Mouse (Mus musculus) midbrain, embryonic 10.5 days (tissue): ENCODE data around the gene C2cd2. TPM values are rescaled to one million over a fixed set of nuclear protein-coding genes. Genes with fewer than 3 reads are reported as not detected.
A peak's percentile ranks its signal among the peaks of the same experiment; 100 is the strongest.
"Not testable (repeated sequence)": the region's sequence is repeated elsewhere in the genome, so short reads cannot be mapped to it uniquely, and the experiment has no call there.

Experiments used
- DNase-seq: peaks from one replicate; pipeline ENCODE4 v3.0.0-alpha.2; 2017; ENCODE audit warnings: low spot score
- H3K27ac ChIP-seq: fragments of 300-500 bp; sonication (generic); replicated peaks from 2 replicates; pipeline ENCODE4 v1.5.1; 2016; ENCODE audit warnings: mild to moderate bottlenecking
- H3K27me3 ChIP-seq: fragments of 300-500 bp; sonication (generic); 2 replicates; pipeline ENCODE4 v1.6.1; 2016; ENCODE audit warnings: low read depth, mild to moderate bottlenecking; ENCODE audit not compliant: poor library complexity, severe bottlenecking
- H3K36me3 ChIP-seq: fragments of 300-500 bp; sonication (generic); 2 replicates; pipeline ENCODE4 v1.6.1; 2016; ENCODE audit warnings: mild to moderate bottlenecking, moderate library complexity
- H3K4me1 ChIP-seq: fragments of 300-500 bp; sonication (generic); 2 replicates; pipeline ENCODE4 v1.6.1; 2016
- H3K4me3 ChIP-seq: fragments of 300-500 bp; sonication (generic); 2 replicates; pipeline ENCODE4 v1.5.1; 2016; ENCODE audit warnings: mild to moderate bottlenecking, moderate library complexity
- H3K9me3 ChIP-seq: fragments of 300-500 bp; sonication (generic); replicated peaks from 2 replicates; pipeline ENCODE4 v1.6.1; 2016; ENCODE audit warnings: mild to moderate bottlenecking
- WGBS: fragments of 180-500 bp; shearing (Covaris S2); methylation state at CpG from one replicate; pipeline ENCODE4 v1.1.7; 2016; 5-methylcytosine and 5-hydroxymethylcytosine counted together
- polyA plus RNA-seq: library from polyadenylated mRNA; unstranded; fragments of >200 nt; fragmentation: Nextera tagmentation; extraction: Ambion mirVana; gene quantifications from 2 replicates; pipeline ENCODE4 v1.2.1, GENCODE M21; 2016

C2cd2 gene
- polyA plus RNA-seq, 1 experiment from 2014 or later: 15.8 TPM

DNA sequence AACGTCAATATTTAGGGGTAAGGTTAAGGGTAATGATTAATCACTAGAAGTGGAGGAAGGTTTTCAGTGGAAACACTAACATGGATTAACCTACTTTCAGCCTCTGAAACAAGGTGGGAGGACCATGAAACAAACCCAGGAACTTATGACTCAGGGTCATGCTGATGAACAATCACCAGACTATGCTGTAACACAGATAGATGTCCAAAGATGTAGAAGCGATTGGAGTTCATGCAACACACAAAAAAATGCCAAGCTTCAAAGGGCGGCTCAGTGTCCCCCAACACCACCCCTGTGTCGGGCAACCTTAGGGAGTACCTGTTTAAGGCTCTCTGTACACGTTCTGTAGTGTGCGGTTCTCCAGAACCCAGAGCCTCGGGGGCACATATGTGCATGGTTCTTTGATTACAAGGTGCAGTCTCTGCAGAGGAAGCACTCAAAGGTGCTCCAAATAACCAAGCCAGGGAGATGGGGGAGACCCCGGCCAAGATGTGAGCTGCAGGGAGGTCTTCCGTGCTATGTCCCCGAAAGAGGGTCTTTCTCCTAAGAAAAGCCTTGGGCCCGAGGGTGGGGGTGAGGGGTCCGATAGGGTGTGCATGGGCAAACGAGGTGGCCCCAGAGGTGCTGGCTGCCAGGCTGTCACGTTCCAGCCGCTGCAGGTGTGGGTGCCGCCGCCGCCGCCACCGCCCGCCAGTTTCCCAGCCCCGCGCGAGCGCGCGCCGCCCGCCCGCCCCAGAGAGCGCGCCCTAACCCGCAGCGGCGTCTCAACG, 832 bp downstream of the C2cd2 start:
- 11% methylated on average over 36 of the region's 36 CpGs for WGBS

GRCm38 (mm10) chr16:97960348-97960747, 2.0 kb downstream of the C2cd2 start:
- 91% methylated on average over 3 of the region's 3 CpGs for WGBS
- Histone ChIP-seq H3K4me1 (peaks cover 11% of the 10 kb centered on the region), H3K9me3 (no peaks in the 10 kb centered on the region), H3K27ac (no peak overlapping the region), H3K36me3 (peaks cover 23% of the 10 kb centered on the region), H3K4me3 (no peak overlapping the region), H3K27me3 (no peaks in the 10 kb centered on the region)
- DNase-seq: no peak

More for the DNA sequence above, 832 bp downstream of the C2cd2 start:
- Histone ChIP-seq H3K27ac (peak overlapping the region; percentile 95), H3K4me3 (peak overlapping the region; percentile 90), H3K36me3 (peaks cover 11% of the 10 kb centered on the region), H3K9me3 (no peaks in the 10 kb centered on the region), H3K27me3 (no peaks in the 10 kb centered on the region), H3K4me1 (peaks cover 11% of the 10 kb centered on the region)
- peak; percentile 20 for DNase-seq

DNA sequence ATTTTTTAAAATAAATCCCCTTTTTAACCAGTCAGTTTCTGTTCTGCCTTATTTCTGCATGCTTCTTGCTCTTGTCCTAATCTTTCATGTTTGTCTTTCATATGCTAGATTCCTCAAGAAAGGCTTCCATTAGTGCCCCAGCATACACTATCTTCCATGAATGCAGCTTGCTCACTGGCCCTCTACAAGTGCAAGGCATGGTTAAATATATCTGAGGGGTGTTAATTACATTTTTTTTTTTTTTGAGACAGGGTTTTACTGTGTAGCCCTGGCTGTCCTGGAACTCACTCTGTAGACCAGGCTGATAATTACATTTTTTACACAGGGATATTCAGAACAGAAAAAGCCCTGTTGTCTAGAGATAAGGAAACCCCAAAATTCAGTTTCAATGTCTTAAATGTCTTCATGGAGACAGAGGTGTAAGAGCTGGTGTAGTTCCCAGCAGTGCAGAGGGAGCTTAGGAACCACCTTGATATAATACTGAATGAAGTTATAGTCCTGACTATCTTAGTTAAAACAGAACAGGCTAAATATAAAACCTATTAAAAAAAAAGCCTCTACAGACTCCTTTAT, 3.9 kb downstream of the C2cd2 start:
- Histone ChIP-seq H3K27ac (no peak overlapping the region), H3K4me3 (no peak overlapping the region), H3K27me3 (no peaks in the 10 kb centered on the region), H3K4me1 (peaks cover 11% of the 10 kb centered on the region), H3K9me3 (no peaks in the 10 kb centered on the region), H3K36me3 (peaks cover 40% of the 10 kb centered on the region)
- DNase-seq: no peak

GRCm38 (mm10) chr16:97957626-97958025, 4.8 kb downstream of the C2cd2 start:
- H3K9me3 ChIP-seq: no peaks in the 10 kb centered on the region
- no peak for DNase-seq
- peaks cover 49% of the 10 kb centered on the region for H3K36me3 ChIP-seq
- no peaks in the 10 kb centered on the region for H3K27me3 ChIP-seq
- no peak overlapping the region for H3K27ac ChIP-seq
- H3K4me1 ChIP-seq: peaks cover 11% of the 10 kb centered on the region
- H3K4me3 ChIP-seq: no peak overlapping the region

DNA sequence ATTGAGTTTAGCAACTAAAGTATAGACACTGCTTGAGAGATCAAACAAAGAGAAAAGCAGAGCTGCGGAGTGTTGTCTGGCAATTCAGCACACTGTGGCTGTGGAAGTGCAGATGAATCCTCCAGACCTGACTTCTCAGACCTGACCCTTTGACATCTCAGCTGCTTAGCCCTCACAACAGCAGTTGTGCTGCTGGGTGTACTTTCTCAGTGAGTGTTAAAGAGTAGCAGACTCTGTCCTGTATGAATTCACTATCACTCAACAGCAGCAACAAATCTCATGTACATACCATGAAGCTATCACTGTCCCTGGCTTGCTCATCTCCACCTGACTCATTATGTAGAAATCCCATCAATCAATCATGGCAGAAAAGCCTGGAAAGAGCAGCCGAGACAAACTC, 6.4 kb downstream of the C2cd2 start:
- Histone ChIP-seq H3K27ac (no peak overlapping the region), H3K27me3 (no peaks in the 10 kb centered on the region), H3K9me3 (no peaks in the 10 kb centered on the region), H3K36me3 (peaks cover 65% of the 10 kb centered on the region), H3K4me3 (no peak overlapping the region), H3K4me1 (peaks cover 4% of the 10 kb centered on the region)
- WGBS: 95% methylated on average over 2 of the region's 2 CpGs
- no peak for DNase-seq

DNA sequence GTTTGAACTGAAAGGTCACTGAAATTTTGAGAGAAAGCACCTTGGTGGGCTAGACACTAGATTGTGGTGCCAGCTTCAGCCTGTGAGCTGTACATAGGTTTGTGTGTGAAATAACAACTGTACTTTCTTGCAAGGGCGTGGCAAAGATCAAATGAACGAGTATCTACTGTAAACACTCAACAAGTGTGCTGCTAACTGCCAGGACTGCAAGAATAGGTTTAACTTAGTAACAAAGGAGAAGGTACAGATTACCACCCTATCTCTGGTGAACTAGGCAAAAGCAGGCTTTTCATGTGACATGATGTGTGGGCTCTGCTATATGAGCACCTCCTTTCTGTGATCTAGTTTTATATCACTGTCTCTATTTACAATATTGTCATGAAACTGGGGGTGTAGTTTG, 9.1 kb downstream of the C2cd2 start:
- WGBS: 92% methylated on average over 2 of the region's 2 CpGs
- no peaks in the 10 kb centered on the region for H3K4me1 ChIP-seq
- H3K36me3 ChIP-seq: peaks cover 85% of the 10 kb centered on the region
- H3K9me3 ChIP-seq: no peaks in the 10 kb centered on the region
- no peak overlapping the region for H3K27ac ChIP-seq
- no peaks in the 10 kb centered on the region for H3K27me3 ChIP-seq
- DNase-seq: no peak
- H3K4me3 ChIP-seq: no peak overlapping the region

DNA sequence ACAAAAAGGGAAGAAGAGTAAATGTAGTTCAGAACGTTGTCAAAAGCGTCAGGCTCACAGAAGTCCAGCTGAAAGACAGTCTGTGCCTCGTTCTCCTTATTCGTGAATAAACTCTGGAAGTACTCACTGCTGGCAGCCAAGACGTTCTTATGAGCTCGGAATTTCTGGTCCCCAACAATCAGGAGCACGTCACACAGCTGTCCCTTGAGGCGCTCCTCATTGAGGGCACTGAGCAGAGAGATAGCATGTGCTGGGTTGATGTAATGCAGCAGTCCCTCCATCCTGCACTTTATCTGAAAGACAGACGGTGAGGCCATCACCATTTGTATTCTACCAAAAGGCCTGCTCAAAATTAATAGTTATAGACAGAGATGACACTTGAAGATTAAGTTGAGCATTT, 9.6 kb downstream of the C2cd2 start:
- Histone ChIP-seq H3K4me3 (no peak overlapping the region), H3K9me3 (no peaks in the 10 kb centered on the region), H3K36me3 (peaks cover 85% of the 10 kb centered on the region), H3K4me1 (no peaks in the 10 kb centered on the region), H3K27me3 (no peaks in the 10 kb centered on the region), H3K27ac (no peak overlapping the region)
- no peak for DNase-seq
- 91% methylated on average over 9 of the region's 9 CpGs for WGBS

DNA sequence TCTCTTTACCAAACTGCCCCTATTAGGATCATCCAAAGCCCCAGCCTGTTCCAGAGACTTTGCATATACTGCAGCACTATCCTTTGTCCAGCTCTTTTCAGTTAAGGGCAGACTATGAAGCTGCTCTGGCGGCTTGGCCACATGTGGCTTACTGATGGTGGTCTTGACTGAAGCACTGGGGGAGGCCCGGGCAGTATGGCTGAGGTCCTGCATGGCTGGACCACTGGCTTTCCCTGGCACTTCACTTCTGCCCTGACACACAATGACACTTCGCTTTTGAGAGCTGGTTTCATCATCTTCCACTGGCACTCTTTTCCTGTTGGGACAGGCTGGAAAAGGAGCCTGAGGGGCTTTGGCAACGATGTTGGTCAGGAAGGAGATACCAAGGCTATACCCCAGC, 10.0 kb downstream of the C2cd2 start:
- no peak overlapping the region for H3K27ac ChIP-seq
- DNase-seq: no peak
- H3K4me3 ChIP-seq: no peak overlapping the region
- no peaks in the 10 kb centered on the region for H3K4me1 ChIP-seq
- 93% methylated on average over 4 of the region's 4 CpGs for WGBS
- no peaks in the 10 kb centered on the region for H3K27me3 ChIP-seq
- no peaks in the 10 kb centered on the region for H3K9me3 ChIP-seq
- peaks cover 83% of the 10 kb centered on the region for H3K36me3 ChIP-seq

DNA sequence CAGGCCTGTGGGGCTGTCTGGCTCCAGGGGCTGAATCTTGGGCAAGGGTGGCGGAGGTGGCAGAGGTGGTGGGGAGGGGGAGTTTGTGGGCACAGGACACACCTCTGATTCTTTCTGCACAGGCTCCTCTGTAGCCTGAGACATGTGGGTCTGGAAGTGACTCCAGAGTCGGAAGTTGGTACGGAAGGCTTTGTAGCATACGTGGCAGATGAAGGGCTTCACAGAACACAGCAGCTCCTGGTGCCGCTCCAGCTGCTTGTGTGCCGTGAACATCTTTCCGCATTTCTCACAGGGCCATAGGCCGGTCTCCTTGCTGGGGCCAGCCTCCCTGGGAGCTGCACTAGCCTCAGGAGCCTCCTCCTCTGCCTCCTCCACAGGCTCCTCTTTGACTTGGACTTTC, 12.3 kb downstream of the C2cd2 start:
- Histone ChIP-seq H3K4me3 (no peak overlapping the region), H3K27me3 (no peaks in the 10 kb centered on the region), H3K9me3 (no peaks in the 10 kb centered on the region), H3K27ac (no peak overlapping the region), H3K36me3 (peaks cover 70% of the 10 kb centered on the region), H3K4me1 (no peaks in the 10 kb centered on the region)
- no peak for DNase-seq
- WGBS: 92% methylated on average over 8 of the region's 8 CpGs

GRCm38 (mm10) chr16:97948836-97949235, 13.6 kb downstream of the C2cd2 start:
- no peak overlapping the region for H3K27ac ChIP-seq
- DNase-seq: no peak
- no peak overlapping the region for H3K4me3 ChIP-seq
- no peaks in the 10 kb centered on the region for H3K9me3 ChIP-seq
- 91% methylated on average over 4 of the region's 4 CpGs for WGBS
- H3K4me1 ChIP-seq: no peaks in the 10 kb centered on the region
- no peaks in the 10 kb centered on the region for H3K27me3 ChIP-seq
- H3K36me3 ChIP-seq: peaks cover 63% of the 10 kb centered on the region

DNA sequence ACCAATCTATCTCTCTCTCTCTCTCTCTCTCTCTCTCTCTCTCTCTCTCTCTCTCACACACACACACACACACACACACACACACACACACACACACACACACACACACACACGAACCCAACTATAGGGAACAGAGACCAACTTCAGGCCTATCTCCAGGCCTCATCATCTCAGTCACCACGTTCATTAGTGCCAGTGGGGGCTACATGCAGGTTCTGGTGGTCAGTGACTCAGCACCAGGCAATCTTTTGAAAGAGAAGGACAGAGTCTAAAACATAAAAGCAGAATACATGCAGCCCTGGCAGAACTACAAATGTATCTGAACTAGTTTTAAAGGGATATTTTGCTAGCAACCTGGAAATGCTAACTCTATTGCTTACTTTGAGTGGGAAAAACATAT, 15.4 kb downstream of the C2cd2 start:
- H3K27ac ChIP-seq, DNase-seq, H3K27me3 ChIP-seq, H3K4me1 ChIP-seq, H3K4me3 ChIP-seq, H3K9me3 ChIP-seq: not testable (repeated sequence)
- WGBS: 88% methylated on average over 2 of the region's 2 CpGs
- peaks cover 52% of the 10 kb centered on the region for H3K36me3 ChIP-seq

GRCm38 (mm10) chr16:97941844-97942243, 20.6 kb downstream of the C2cd2 start:
- H3K9me3 ChIP-seq: no peaks in the 10 kb centered on the region
- no peaks in the 10 kb centered on the region for H3K27me3 ChIP-seq
- H3K4me3 ChIP-seq: no peak overlapping the region
- no peaks in the 10 kb centered on the region for H3K4me1 ChIP-seq
- DNase-seq: no peak
- H3K27ac ChIP-seq: no peak overlapping the region
- H3K36me3 ChIP-seq: peaks cover 23% of the 10 kb centered on the region

- no peak for DNase-seq
- 92% methylated on average over 3 of the region's 3 CpGs for WGBS
- H3K4me1 ChIP-seq: no peaks in the 10 kb centered on the region
- H3K36me3 ChIP-seq: peaks cover 20% of the 10 kb centered on the region
- H3K27me3 ChIP-seq: no peaks in the 10 kb centered on the region
- H3K27ac ChIP-seq: no peak overlapping the region
- no peak overlapping the region for H3K4me3 ChIP-seq
- no peaks in the 10 kb centered on the region for H3K9me3 ChIP-seq
These were observed 21.9 kb downstream of the C2cd2 start for GRCm38 (mm10) chr16:97940471-97940973.
